Mouse (Mus musculus) neural tube, embryonic 14.5 days (tissue): Measurements from ENCODE around the gene Dab2ip. TPM values are rescaled to one million over a fixed set of nuclear protein-coding genes. Genes with fewer than 3 reads are reported as not detected.

ENCODE experiments used
- ATAC-seq: fragments of 200-750 bp; cut with Nextera tagmentation; 2 replicates; pipeline ENCODE4 v1.8.0; 2017; ENCODE audit warnings: low read depth, mild to moderate bottlenecking, moderate TSS enrichment, moderate library complexity
- H3K27ac ChIP-seq: fragments of 300-500 bp; sonication (generic); 2 replicates; pipeline ENCODE4 v1.5.1; 2014; ENCODE audit warnings: low read depth, mild to moderate bottlenecking, control low read depth, low read length, moderate library complexity, mixed read lengths
- H3K27me3 ChIP-seq: fragments of 300-500 bp; sonication (generic); 2 replicates; pipeline ENCODE4 v1.6.1; 2014; ENCODE audit warnings: low read length; ENCODE audit not compliant: control insufficient read depth, insufficient read depth
- H3K36me3 ChIP-seq: fragments of 300-500 bp; sonication (generic); 2 replicates; pipeline ENCODE4 v1.6.1; 2014; ENCODE audit warnings: low read length, mixed read lengths; ENCODE audit not compliant: control insufficient read depth, insufficient read depth
- H3K4me1 ChIP-seq: fragments of 300-500 bp; sonication (generic); 2 replicates; pipeline ENCODE4 v1.6.1; 2014; ENCODE audit warnings: low read length; ENCODE audit not compliant: control insufficient read depth, insufficient read depth
- H3K4me2 ChIP-seq: fragments of 300-500 bp; sonication (generic); 2 replicates; pipeline ENCODE4 v1.6.1; 2014; ENCODE audit warnings: mild to moderate bottlenecking, low read depth, low read length, control low read depth
- H3K4me3 ChIP-seq: fragments of 300-500 bp; sonication (generic); 2 replicates; pipeline ENCODE4 v1.5.1; 2014; ENCODE audit warnings: low read depth, low read length, control low read depth, mixed read lengths
- H3K9ac ChIP-seq: fragments of 300-500 bp; sonication (generic); replicated peaks from 2 replicates; pipeline ENCODE4 v1.6.1; 2014; ENCODE audit warnings: low read depth, mild to moderate bottlenecking, control low read depth, low read length, mixed read lengths
- H3K9me3 ChIP-seq: fragments of 300-500 bp; sonication (generic); 2 replicates; pipeline ENCODE4 v1.6.1; 2016; ENCODE audit warnings: low read length; ENCODE audit not compliant: control insufficient read depth
- WGBS: fragments of 180-500 bp; shearing (Covaris S2); extraction: QIAGEN DNeasy Blood & Tissue Kit; methylation state at CpG from one replicate; pipeline ENCODE4 v1.1.7; 2014; 5-methylcytosine and 5-hydroxymethylcytosine counted together
- polyA plus RNA-seq: library from polyadenylated mRNA; unstranded; fragments of >200 nt; fragmentation: Nextera tagmentation; extraction: Ambion mirVana; gene quantifications from 2 replicates; pipeline ENCODE4 v1.2.1, GENCODE M21; 2014

Dab2ip gene
- polyA plus RNA-seq, 1 experiment from 2014 or later, result 48.5 TPM

- Histone ChIP-seq H3K4me2 (peak overlapping the region; percentile 82), H3K4me3 (peak overlapping the region; percentile 44), H3K9ac (peak overlapping the region; percentile 70), H3K27me3 (no peaks in the 10 kb centered on the region), H3K36me3 (no peaks in the 10 kb centered on the region), H3K9me3 (no peaks in the 10 kb centered on the region), H3K4me1 (no peaks in the 10 kb centered on the region; the same call in 1 of the 2 replicates), H3K27ac (no peak overlapping the region)
- ATAC-seq, result peak; percentile 80
- 1% methylated on average over 40 of the region's 41 CpGs for WGBS
Observed at GRCm38 (mm10) chr2:35621796-35622195, 63.7 kb downstream of the Dab2ip start.

- H3K36me3 ChIP-seq, result no peaks in the 10 kb centered on the region
- H3K4me3 ChIP-seq, result peak overlapping the region; percentile 44
- no peaks in the 10 kb centered on the region for H3K27me3 ChIP-seq
- H3K27ac ChIP-seq, result no peak overlapping the region
- no peak for ATAC-seq
- 3% methylated on average over 20 of the region's 20 CpGs for WGBS
- no peaks in the 10 kb centered on the region; the same call in 1 of the 2 replicates for H3K4me1 ChIP-seq
- no peaks in the 10 kb centered on the region for H3K9me3 ChIP-seq
- peak overlapping the region; percentile 82 for H3K4me2 ChIP-seq
- peak overlapping the region; percentile 70 for H3K9ac ChIP-seq
Observed at GRCm38 (mm10) chr2:35622261-35623103, 64.4 kb downstream of the Dab2ip start.

- H3K4me3 ChIP-seq, result no peak overlapping the region
- H3K4me1 ChIP-seq, result no peaks in the 10 kb centered on the region; the same call in 1 of the 2 replicates
- H3K9ac ChIP-seq, result no peak overlapping the region
- H3K9me3 ChIP-seq, result no peaks in the 10 kb centered on the region
- no peaks in the 10 kb centered on the region for H3K27me3 ChIP-seq
- H3K27ac ChIP-seq, result no peak overlapping the region
- ATAC-seq, result no peak
- 40% methylated on average over 4 of the region's 4 CpGs for WGBS
- H3K36me3 ChIP-seq, result no peaks in the 10 kb centered on the region
- H3K4me2 ChIP-seq, result peak overlapping the region; percentile 82
Observed at GRCm38 (mm10) chr2:35623104-35623377, 65.0 kb downstream of the Dab2ip start.

GRCm38 (mm10) chr2:35623431-35624148 lies 65.5 kb downstream of the Dab2ip start:
- Histone ChIP-seq H3K36me3 (no peaks in the 10 kb centered on the region), H3K9me3 (no peaks in the 10 kb centered on the region), H3K27me3 (no peaks in the 10 kb centered on the region), H3K9ac (no peak overlapping the region), H3K27ac (no peak overlapping the region), H3K4me3 (no peak overlapping the region), H3K4me2 (peak overlapping the region; percentile 82; the same call in 1 of the 2 replicates), H3K4me1 (no peaks in the 10 kb centered on the region; the same call in 1 of the 2 replicates)
- 36% methylated on average over 12 of the region's 12 CpGs for WGBS
- ATAC-seq, result no peak

GRCm38 (mm10) chr2:35624380-35625006 lies 66.4 kb downstream of the Dab2ip start:
- Histone ChIP-seq H3K9me3 (no peaks in the 10 kb centered on the region), H3K4me2 (no peak overlapping the region), H3K9ac (no peak overlapping the region), H3K27me3 (no peaks in the 10 kb centered on the region), H3K27ac (no peak overlapping the region), H3K4me1 (no peaks in the 10 kb centered on the region; the same call in 1 of the 2 replicates), H3K4me3 (no peak overlapping the region), H3K36me3 (no peaks in the 10 kb centered on the region)
- 73% methylated on average over 5 of the region's 5 CpGs for WGBS
- ATAC-seq, result no peak

- Histone ChIP-seq H3K4me1 (no peaks in the 10 kb centered on the region), H3K4me3 (no peak overlapping the region), H3K9me3 (no peaks in the 10 kb centered on the region), H3K27me3 (no peaks in the 10 kb centered on the region), H3K36me3 (no peaks in the 10 kb centered on the region), H3K4me2 (no peak overlapping the region), H3K27ac (no peak overlapping the region), H3K9ac (no peak overlapping the region)
- ATAC-seq, result no peak
- 92% methylated on average over 6 of the region's 6 CpGs for WGBS
Observed at GRCm38 (mm10) chr2:35625007-35625380, 66.9 kb downstream of the Dab2ip start.

- H3K36me3 ChIP-seq, result no peaks in the 10 kb centered on the region
- H3K9me3 ChIP-seq, result no peaks in the 10 kb centered on the region
- no peaks in the 10 kb centered on the region for H3K4me1 ChIP-seq
- no peak overlapping the region for H3K4me3 ChIP-seq
- WGBS, result 76% methylated on average over 6 of the region's 6 CpGs
- no peak overlapping the region for H3K9ac ChIP-seq
- no peaks in the 10 kb centered on the region for H3K27me3 ChIP-seq
- H3K27ac ChIP-seq, result no peak overlapping the region
- ATAC-seq, result no peak
- no peak overlapping the region for H3K4me2 ChIP-seq
Observed at GRCm38 (mm10) chr2:35625526-35625925, 67.5 kb downstream of the Dab2ip start.

- no peaks in the 10 kb centered on the region for H3K9me3 ChIP-seq
- no peak overlapping the region for H3K4me2 ChIP-seq
- 87% methylated on average over 9 of the region's 9 CpGs for WGBS
- H3K36me3 ChIP-seq, result no peaks in the 10 kb centered on the region
- H3K27me3 ChIP-seq, result no peaks in the 10 kb centered on the region
- no peaks in the 10 kb centered on the region for H3K4me1 ChIP-seq
- H3K27ac ChIP-seq, result no peak overlapping the region
- ATAC-seq, result no peak
- H3K4me3 ChIP-seq, result no peak overlapping the region
- no peak overlapping the region for H3K9ac ChIP-seq
Observed at GRCm38 (mm10) chr2:35626181-35626727, 68.2 kb downstream of the Dab2ip start.
